Mouse (Mus musculus): ENCODE results near the gene Nbeal2.
"Not testable (repeated sequence)": the region's sequence is repeated elsewhere in the genome, so short reads cannot be mapped to it uniquely, and the experiment has no call there.

The Nbeal2 gene

GRCm38 (mm10) chr9:110653655-110654461 lies at the start of gene Nbeal2:
Gene Nbeal2 (minus strand): TSS chr9:110654161.
- peak; percentile 98 for DNase-seq

- no peak for DNase-seq
Observed at GRCm38 (mm10) chr9:110702848-110703247, 48.9 kb upstream of the Nbeal2 start.

- no peak for DNase-seq
Observed at GRCm38 (mm10) chr9:110701114-110702032, 47.4 kb upstream of the Nbeal2 start.

- DNase-seq: peak; percentile 67
Observed at GRCm38 (mm10) chr9:110699574-110699973, 45.6 kb upstream of the Nbeal2 start.

GRCm38 (mm10) chr9:110697465-110697864 lies 43.5 kb upstream of the Nbeal2 start:
- DNase-seq: no peak

- DNase-seq: no peak
Observed at GRCm38 (mm10) chr9:110696427-110696826, 42.5 kb upstream of the Nbeal2 start.

- DNase-seq: no peak
Observed at GRCm38 (mm10) chr9:110695165-110695755, 41.3 kb upstream of the Nbeal2 start.

- DNase-seq: no peak
Observed at GRCm38 (mm10) chr9:110689261-110689779, 35.4 kb upstream of the Nbeal2 start.

GRCm38 (mm10) chr9:110687846-110688245 lies 33.9 kb upstream of the Nbeal2 start:
- DNase-seq: no peak

- DNase-seq: no peak
Observed at GRCm38 (mm10) chr9:110687061-110687460, 33.1 kb upstream of the Nbeal2 start.

- no peak for DNase-seq
Observed at GRCm38 (mm10) chr9:110686472-110686871, 32.5 kb upstream of the Nbeal2 start.

GRCm38 (mm10) chr9:110685591-110685990 lies 31.6 kb upstream of the Nbeal2 start:
- DNase-seq: no peak

- DNase-seq: no peak
Observed at GRCm38 (mm10) chr9:110685187-110685586, 31.2 kb upstream of the Nbeal2 start.

GRCm38 (mm10) chr9:110684100-110684831 lies 30.3 kb upstream of the Nbeal2 start:
- DNase-seq: no peak

- no peak for DNase-seq
Observed at GRCm38 (mm10) chr9:110683574-110684099, 29.7 kb upstream of the Nbeal2 start.

- not testable (repeated sequence) for DNase-seq
Observed at GRCm38 (mm10) chr9:110682697-110683096, 28.7 kb upstream of the Nbeal2 start.

- no peak for DNase-seq
Observed at GRCm38 (mm10) chr9:110682255-110682654, 28.3 kb upstream of the Nbeal2 start.

GRCm38 (mm10) chr9:110681817-110682216 lies 27.9 kb upstream of the Nbeal2 start:
- no peak for DNase-seq

GRCm38 (mm10) chr9:110680736-110681507 lies 27.0 kb upstream of the Nbeal2 start:
- no peak for DNase-seq

- DNase-seq: no peak
Observed at GRCm38 (mm10) chr9:110678886-110679285, 24.9 kb upstream of the Nbeal2 start.

GRCm38 (mm10) chr9:110676492-110676911 lies 22.5 kb upstream of the Nbeal2 start:
- peak; percentile 80 for DNase-seq
